Mouse (Mus musculus) left cerebral cortex, adult 2 months (tissue): ENCODE measurements around the gene Hopx. TPM values are rescaled to one million over a fixed set of nuclear protein-coding genes. Genes with fewer than 3 reads are reported as not detected.
"Not testable (repeated sequence)": the region's sequence is repeated elsewhere in the genome, so short reads cannot be mapped to it uniquely, and the experiment has no call there.

Source experiments
- DNase-seq, 2 experiments: peaks; one replicate each; pipeline ENCODE4 v3.0.0; 2021 to 2022; ENCODE audit warnings: low spot score in 2 of 2, mixed read lengths in 1 of 2; ENCODE audit errors: extremely low spot score in 1 of 2
- H3K27ac ChIP-seq: fragments of 200-600 bp; 2 replicates; pipeline ENCODE4 v1.8.1; 2022
- H3K4me3 ChIP-seq: fragments of 200-600 bp; 2 replicates; pipeline ENCODE4 v1.8.1; 2022
- CTCF ChIP-seq: fragments of 200-600 bp; IDR thresholded peaks from 2 replicates; pipeline ENCODE4 v1.8.1; 2022; ENCODE audit warnings: antibody characterized with exemption, mild to moderate bottlenecking, moderate library complexity
- intact Hi-C: fragments of 180-260 bp; cut with DNase I; formaldehyde crosslinking; loops from one replicate; pipeline ENCODE4 v1.15.1; 2025
- total RNA-seq, 2 experiments: library from RNA; stranded (reverse); gene quantifications; 2 replicates each; pipeline ENCODE4 v1.2.3; 2021

Hopx gene
- total RNA-seq, 2 experiments from 2014 or later = 26.2 to 26.5 TPM

DNA sequence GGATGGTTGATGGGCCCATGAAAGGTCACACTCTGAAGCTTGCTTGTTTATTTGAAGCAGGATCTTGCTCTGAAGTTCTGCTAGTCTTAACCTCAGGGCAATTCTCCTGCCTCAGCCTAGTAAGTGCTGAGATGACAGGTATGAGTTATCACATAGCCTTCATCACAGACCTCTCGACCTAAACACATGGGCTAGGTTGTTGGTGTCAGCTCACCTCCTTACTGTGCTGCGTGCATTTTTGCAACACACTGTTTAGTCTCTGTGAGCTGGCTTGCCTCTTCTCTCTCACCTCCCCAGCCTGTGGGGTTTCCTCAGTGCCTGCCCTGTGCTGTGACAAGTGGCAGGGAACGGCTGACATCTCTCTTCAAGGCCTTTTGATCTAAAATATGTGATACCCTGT lies 1.1 kb downstream of the Hopx start:
- intact Hi-C loops = no loop called here
- TF ChIP-seq CTCF = no peak
- Histone ChIP-seq H3K27ac (no peak overlapping the region), H3K4me3 (no peak overlapping the region)
- DNase-seq = no peak

DNA sequence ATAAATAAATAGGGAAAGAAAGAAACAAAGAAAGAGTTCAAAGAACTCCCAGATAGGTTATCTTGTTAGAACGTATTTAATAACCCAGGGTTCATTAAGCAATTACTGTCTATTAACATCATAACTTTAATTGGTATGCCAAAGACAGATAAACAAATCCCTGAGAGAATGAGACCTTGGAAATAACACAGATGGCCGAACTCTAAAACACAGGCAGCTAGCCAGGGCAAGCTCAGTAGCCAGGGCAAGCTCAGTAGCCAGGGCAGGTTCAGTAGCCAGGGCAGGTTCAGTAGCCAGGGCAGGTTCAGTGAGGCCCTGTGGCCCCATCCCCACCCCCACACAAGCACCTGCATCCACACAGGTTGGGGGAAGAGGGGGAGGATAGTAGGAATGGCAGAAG lies 2.9 kb downstream of the Hopx start:
- Histone ChIP-seq H3K27ac (no peak overlapping the region), H3K4me3 (no peak overlapping the region)
- intact Hi-C loops = no loop called here
- DNase-seq = no peak
- TF ChIP-seq CTCF = no peak

DNA sequence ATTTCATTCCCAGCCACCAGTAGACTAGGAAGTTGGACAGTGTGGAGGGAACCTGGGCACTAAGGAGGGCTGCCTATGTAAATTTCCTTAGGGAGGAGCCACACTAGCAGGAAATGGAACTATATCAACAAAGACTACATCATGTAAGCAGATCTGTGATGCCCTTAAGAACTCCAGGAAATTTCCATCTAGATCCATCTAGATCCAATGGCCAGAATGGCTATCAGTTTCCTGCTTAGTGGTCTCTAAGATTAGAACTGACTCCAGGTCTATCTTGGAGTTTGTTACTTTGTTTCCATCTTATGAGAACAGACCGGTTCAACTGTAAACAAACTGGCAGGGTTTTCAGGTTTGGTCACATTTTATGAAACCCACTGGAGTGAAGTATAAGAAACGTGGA lies 5.1 kb downstream of the Hopx start:
- TF ChIP-seq CTCF = no peak
- no peak overlapping the region for H3K4me3 ChIP-seq
- H3K27ac ChIP-seq = no peak overlapping the region
- intact Hi-C loops = no loop called here
- no peak for DNase-seq

DNA sequence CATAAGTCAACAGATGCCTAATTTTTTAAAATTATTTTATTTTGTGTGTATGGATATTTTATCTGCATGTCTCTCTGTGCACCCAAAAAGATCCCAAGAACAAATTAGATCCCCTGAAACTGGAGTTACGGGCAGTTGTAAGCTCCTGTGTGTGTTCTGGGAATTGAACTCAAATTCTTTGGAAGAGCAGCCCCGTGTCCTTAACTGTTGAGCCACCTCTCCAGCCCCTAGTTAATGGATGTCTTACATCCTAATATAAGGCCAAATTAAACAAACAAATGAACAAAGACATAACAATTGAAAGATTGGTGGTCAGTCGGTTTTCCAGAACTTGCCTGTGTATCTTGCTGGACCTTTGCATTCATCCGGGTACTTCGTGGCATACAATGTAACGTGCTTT lies 6.1 kb downstream of the Hopx start:
- TF ChIP-seq CTCF = no peak
- no peak overlapping the region for H3K4me3 ChIP-seq
- intact Hi-C loops = no loop called here
- H3K27ac ChIP-seq = no peak overlapping the region
- no peak for DNase-seq

DNA sequence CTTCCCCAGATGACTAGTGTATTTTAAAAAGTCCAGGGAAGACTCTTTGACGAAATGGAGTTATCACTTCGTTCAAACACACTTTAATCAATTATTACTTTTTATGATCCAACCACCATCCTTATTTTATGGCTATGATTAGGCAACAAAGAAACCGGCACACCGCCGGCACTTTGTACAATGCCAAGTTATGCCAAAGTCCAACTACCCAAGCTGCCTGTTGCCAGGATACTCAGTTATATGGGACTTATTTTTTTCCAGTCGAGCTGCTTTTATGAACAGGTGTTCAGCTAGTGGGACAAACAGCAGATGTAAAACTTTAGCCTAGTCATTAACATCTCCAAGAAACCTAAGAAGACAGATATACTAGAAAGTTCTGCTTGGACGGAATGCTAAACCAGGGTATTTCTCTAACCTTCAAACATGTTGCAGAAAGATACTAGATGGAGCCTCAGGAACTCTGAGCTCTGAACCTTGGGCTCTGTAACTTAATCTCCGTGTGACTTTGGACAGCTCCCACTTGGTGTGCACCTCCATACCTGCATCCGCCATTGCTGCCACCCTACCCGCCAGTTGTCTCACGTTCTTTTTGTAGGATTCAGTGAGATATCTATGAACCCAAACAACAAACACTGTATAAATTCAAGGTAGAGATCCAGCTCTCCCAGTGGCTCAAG lies 7.6 kb downstream of the Hopx start:
- Histone ChIP-seq H3K27ac (no peak overlapping the region), H3K4me3 (no peak overlapping the region)
- no peak for DNase-seq
- TF ChIP-seq CTCF = no peak
- intact Hi-C loops = no loop called here

DNA sequence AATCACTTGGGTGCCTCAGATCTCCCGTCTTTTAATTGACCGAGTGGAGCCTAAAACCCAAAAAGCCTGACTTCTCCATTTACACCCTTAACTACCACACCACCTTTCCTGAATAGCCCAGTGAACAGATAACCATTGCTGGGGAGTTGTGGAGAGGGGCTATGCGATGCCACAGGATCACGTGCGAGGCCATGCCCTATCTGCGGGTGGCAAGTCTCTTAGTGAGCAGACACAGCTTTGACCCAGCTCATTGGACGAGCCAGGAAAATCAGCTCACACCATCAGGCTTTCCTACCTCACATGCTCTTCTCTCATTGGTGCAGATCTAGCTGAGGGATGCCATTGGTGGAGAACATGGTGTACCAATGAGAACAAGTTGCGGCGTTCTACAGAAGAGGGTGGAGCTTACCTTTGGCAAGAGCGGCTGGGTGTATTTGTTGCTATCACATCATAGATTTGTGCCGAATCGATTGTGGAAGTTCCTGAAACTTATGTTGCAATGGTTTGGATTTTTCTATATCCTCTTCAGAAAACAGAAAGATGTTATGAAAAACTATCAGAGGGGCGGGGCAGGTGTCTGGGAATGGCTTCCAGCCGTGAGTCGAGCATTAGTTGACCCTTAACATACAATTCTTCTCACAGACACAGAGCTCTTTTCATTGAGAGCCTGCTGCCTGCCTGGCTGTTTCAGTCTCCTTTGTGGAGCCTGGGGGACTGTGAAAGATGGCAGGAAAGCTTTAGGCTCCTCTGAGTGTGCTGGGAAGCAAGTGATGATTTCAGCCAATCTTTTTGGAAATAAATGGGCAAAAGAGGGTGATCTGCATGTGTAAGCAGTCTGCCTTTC lies 12.2 kb downstream of the Hopx start:
- TF ChIP-seq CTCF = no peak
- intact Hi-C loops = no loop called here
- Histone ChIP-seq H3K4me3 (no peak overlapping the region), H3K27ac (no peak overlapping the region)
- DNase-seq = no peak

DNA sequence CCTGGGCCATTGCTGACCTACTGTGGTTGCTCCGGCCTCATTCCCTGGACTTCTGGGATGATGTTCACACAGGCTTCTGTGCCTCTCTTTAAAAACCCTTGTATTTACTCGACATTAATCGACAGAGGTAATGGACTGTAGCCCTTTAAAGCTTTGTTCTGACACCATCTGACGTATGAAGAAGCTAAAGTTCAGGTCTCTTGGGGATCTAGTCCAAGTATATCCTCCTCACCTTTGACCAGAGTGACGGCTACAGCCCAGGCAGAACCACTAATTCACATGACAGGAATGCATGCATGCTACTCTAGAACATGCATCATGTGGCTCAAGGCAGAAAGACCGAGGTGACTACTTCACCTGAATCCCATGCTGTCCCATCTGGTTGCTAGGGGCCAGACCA lies 14.2 kb downstream of the Hopx start:
- H3K27ac ChIP-seq = no peak overlapping the region
- no peak for DNase-seq
- intact Hi-C loops = no loop called here
- H3K4me3 ChIP-seq = no peak overlapping the region
- no peak for TF ChIP-seq CTCF

DNA sequence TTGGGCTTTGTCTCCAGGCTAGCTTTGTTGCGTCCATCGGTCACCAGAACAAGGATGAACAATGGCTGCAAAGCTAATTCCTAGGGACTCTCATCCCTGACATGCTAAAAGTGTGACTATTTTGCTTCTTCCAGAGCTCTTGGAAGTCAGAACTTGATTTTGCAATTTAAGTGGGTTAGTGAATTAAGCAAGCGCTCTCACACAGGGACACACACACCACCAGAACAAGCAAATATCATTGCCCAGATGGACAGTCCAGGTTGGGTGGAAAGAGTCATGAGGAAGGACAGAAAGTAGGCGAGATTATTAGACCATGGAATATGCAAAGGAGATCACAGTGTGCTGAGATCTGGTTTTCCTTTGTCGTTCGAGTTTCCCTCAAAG lies 14.9 kb downstream of the Hopx start:
- no peak for TF ChIP-seq CTCF

DNA sequence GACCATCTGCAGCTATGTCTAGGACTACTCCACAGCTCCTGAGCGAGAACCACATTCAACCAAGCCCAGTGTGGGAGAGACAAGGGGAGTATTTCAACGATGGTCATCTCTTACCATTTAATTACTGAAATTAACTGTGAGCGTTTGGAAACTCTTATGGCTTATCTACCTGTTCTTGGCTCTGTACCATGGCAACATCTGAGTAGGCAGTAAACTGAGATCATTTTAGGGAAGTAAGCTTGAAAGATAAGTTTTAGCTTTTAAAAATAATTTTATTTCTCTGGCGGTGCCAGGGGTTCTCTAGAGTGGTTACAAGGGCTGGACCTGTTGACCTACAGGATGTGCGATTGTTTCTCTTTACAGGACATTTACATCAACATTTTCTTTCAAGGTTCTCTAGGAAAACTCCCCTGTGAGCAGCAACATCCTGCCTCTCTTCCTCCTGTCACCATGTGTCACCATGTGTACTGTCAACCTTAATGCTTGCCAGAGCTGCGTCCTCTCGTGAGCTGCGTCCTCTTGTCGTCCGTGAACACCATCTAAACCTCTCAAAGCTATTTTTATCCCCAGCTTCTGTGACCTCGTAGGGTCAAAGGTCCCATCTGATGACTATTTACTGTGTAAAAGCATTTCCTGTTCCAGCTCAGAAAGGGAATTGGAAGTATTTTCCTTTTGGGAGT lies 15.5 kb downstream of the Hopx start:
- intact Hi-C loops = no loop called here

More for the DNA sequence above, 14.9 kb downstream of the Hopx start:
- no peak overlapping the region for H3K27ac ChIP-seq
- DNase-seq = no peak
- no peak overlapping the region for H3K4me3 ChIP-seq
- intact Hi-C loops = no loop called here

DNA sequence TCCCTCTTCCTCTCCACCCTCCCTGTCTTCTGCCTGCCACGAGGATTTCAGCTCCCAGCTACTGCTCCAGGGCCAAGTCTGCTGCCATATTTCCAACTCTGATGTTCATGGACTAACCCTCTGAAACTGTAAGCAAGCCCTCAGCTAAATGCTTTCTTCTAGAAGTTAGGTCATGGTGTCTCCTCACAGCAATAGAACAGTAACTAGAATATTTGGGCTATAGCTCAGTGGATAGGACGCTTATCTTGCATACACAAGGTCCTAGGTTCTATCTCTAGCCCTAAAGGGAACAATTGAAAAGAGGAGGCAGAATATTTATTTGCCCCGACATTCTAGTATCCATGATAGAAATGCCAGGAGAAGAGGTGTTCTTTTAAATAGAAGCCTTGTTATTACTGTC lies 16.0 kb downstream of the Hopx start:
- H3K27ac ChIP-seq = no peak overlapping the region
- no peak for TF ChIP-seq CTCF
- no peak for DNase-seq

More for the DNA sequence above, 15.5 kb downstream of the Hopx start:
- DNase-seq = no peak
- no peak overlapping the region for H3K4me3 ChIP-seq
- TF ChIP-seq CTCF = no peak
- H3K27ac ChIP-seq = no peak overlapping the region

DNA sequence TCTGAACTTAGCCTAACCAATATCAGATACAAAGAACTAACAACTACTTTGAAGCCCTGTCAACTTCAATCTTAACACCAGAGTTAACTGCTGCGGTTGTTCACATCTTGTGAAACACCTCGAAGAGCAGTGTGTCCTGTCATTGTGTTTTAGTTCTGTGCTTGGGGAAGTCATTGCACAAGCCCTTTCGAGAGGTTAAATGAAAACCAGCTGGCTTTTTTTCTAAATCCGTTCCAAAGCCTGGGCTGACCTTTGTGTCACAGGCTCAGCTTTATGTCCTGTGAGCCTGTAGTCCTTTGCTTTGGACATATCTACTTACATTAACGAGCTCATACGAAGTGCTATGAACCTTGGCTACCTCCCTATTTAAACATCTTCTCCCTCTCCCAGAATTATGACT lies 17.2 kb downstream of the Hopx start:
- Histone ChIP-seq H3K4me3 (no peak overlapping the region), H3K27ac (no peak overlapping the region)
- intact Hi-C loops = no loop called here
- DNase-seq = no peak
- no peak for TF ChIP-seq CTCF

More for the DNA sequence above, 16.0 kb downstream of the Hopx start:
- intact Hi-C loops = no loop called here
- H3K4me3 ChIP-seq = no peak overlapping the region

DNA sequence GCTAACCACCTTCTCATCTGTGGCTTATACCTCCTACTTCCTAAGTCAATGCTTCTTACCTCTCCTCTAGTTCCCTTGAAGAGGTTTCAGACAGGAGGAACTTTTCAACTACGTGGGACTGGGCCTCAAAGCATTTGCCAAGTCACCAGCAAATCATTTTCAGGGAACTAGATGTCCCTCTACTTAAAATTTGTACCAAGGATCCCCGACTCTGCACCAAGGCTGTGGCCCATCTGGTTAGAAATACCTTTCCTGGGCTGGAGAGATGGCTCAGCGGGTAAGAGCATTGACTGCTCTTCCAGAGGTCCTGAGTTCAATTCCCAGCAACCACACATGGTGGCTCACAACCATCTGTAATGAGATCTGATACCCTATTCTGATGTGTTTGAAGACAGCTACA lies 18.7 kb downstream of the Hopx start:
- DNase-seq, H3K4me3 ChIP-seq, H3K27ac ChIP-seq, intact Hi-C loops: not testable (repeated sequence)
